Mouse (Mus musculus): Measurements from ENCODE around the gene 4931440F15Rik.

4931440F15Rik gene

DNA sequence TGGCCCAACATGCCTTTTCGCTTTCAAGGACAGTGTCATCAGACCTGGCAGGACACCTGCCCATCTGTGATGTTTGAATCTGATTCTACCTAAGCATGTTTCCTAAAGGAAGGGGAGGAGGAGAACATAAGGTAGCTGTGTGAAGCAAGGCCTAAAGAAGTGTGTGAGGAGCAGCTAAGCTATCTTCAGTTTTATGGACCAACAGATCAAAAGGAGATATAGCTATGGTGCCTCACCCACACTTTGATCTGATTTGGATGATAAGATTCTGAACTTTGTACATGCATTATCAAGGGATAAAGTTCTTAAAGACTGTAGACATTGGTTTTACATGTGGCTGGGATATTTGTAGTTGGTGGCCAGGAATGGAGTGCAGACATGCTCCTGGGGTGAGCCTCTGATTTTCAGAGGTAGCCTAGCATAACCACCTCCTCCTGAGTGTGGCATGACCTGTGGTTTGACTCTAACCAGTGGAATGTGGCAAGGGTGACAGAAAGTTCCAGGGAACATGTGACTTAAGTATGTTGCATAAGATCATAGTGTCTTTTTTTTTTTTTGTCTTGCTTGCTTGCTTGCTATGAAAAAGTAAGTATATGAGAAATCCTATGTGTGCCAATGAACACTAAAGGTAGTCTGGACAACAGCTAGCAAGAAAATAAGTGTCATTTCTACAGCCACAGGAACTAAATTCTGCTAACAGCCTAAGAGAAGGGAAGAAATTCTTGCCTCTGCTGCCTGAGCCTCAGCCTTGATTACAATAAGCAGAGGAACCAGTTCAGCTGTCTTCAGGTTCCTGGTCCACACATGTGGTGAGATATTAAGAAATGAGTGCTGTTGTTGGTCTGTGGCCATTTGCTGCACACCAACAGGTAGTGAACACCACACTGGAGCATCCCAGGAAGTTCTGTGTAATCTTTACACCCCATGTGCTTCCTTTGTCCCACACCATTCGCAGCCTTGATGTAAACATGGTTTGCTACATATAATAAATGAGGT is 23.7 kb downstream of the 4931440F15Rik start:
- intact Hi-C loops (cut with DNase I) = no loop called here

DNA sequence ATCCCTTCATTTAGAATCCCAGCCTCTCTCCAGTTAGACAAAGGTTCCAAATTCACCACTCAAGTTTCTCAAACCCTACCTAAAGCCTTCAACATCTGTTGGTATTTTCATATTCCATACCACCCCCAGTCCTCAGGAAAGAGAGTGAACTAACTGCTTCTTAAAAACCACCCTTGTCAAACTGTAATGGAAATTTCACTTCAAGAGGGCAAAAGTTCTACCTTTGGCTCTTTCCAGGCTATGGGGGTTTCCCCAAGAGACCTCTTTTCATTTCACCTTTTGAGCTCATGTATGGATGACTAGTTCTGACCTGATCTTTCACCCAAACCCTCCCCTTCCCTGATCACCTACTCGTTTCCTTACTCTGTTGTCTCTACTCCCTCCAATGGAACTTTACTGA is 25.6 kb downstream of the 4931440F15Rik start:
- intact Hi-C loops (cut with DNase I) = no loop called here

DNA sequence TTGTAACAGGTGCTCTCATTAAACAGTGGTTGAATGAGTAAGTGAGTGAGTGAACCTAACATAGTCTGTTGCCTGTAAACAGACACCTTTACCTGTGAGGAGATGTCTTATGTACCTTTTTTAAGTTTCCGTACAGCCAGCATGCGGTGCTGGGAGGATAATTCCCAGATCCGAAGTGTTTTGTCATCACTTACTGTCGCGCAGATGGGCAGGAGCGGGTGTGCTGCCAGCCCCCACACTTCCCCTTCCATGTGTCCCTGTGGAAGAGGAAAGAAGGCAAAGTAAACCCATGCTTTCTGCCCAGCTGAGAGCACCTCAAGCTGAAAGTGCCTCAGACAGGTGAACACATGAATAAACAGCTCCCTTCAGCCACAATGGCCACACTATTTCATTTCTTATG is 30.4 kb downstream of the 4931440F15Rik start:
- intact Hi-C loops (cut with DNase I) = no loop called here

DNA sequence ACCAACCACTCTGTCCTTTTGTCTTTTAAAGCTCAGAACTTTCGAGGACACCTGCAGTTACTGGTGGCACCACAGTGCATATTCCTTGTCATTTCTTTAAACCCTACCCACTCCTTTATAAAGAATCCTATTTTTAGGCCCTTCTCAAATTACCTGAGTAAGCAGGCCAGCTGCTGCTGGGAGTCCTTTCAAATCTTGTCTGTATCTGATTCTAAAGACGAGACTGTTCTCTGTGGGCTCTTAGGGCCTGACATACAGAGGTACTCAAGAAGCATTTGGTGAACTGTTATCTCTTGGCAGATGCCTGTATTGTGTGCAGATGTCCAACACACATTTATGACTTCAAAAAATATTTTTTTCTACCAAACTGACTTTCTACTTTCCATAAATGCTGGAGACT is 31.0 kb downstream of the 4931440F15Rik start:
- intact Hi-C loops (cut with DNase I) = no loop called here

DNA sequence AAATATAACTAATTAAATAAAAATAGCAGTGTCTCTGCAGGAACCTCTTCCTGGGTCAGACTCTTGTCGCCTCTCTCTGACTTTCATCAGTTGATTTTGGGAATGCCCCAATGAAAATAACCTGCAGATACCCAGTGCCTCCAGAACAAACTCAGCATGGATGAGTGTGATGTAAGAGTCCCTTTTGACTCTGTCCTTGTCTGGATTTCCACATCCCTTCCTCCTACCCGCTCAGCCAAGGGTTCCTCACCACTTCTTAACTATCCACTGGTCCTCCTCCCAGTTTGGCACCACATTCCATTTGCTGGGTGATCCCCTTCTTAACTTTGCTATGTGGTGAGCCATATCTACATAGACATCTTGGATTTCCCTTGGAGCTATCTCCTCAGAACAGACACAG is 34.7 kb downstream of the 4931440F15Rik start:
- intact Hi-C loops (cut with DNase I) = no loop called here

DNA sequence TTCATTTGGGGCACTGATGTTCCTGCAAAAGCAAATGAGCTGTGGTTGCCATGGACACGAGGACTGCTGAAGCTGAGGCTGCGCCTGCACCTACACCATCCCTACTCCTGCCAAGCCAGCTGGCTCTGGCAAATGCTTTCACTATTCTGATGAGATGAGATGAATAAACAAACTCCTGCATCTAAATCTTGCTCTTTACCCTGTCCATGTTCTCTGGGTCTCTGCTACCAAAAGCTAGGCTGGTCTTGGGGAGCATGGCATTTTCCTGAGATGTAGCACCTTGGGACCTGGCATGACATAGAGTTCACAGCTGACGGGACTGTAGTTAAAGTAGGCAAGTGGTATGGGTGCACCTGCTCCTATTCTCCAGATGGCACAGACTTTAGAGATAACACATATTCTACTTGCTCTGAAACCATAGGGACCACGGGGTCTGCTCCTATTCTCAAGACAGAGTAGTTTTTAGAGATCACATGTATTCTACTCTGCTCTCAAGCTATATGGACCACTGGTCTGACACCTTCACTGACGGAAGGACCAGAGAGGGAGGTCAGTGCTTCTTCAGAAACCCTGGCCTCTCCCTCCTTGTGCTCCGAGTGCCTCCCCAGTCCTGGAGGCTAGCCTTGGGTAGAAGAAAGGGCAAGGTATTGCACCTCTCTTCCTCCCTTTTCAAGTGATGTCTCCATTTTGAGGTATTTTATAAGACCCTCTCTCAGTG is 36.4 kb downstream of the 4931440F15Rik start:
- intact Hi-C loops (cut with DNase I) = no loop called here

DNA sequence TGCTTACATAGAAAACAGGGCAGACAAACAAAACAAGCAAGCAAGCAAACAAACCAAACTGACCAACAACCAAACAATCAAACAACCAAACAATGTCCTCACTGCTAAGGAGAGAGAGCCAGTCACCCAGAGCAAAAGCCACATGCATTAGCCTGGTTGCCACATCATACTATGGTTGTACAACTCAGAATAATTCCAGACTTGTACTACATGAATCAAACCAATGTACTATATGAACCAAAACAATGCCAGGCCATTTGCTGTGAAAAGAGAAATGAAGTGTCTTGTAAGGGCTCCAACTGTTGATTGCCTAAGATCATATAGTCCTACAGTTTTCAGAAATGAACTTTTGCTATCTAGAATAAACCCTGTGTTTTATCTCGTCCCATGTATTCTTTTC is 37.0 kb downstream of the 4931440F15Rik start:
- intact Hi-C loops (cut with DNase I) = no loop called here

DNA sequence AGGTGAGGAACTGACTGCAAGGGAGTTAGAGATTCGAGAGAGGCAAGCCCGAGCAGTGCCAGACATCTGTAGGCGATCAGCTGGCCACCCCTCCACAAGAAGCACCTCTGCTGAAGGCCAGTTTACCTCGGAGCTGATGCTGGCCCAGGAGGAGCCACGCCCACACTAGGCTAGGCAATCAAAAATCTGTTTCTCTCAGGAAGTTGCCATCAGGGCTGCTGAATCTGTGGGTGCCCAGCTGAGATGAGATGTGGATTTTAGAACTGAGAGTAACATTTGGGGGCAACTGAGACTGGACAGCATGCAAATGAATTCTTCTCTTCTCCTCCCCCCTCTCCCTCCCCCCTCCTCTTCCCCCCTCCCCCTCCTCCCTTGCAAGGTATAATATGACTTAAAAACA is 38.0 kb downstream of the 4931440F15Rik start:
- intact Hi-C loops (cut with DNase I) = no loop called here

DNA sequence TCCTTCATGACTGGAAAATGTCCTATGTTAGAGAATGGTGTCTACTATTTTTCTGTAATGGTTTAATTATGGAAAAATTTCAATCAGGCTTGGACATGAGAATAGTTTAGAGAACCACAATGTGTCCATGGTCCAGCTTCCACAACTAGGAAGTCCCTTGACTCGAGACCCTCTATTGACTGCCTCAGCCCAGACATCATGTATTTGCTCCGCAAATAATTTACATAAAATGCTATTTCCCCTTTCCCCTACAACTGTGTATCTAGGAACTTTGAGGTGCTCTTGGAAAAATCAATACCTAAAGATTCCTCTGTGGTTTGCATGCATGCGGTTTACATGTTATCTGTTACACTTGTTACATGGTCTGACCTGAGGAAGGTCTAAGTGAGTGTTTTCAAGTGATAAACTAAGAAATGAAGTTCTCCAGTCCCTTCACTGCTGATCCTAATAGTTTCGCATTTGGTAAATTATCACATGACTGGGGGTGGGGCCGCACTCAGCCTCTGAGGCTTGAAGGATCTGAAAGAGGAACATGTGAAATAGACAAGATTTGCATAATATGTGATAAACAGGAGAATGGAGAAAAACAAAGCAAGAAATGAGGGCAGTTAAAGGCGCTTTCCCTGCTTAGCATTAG is 38.8 kb downstream of the 4931440F15Rik start:
- intact Hi-C loops (cut with DNase I) = no loop called here

DNA sequence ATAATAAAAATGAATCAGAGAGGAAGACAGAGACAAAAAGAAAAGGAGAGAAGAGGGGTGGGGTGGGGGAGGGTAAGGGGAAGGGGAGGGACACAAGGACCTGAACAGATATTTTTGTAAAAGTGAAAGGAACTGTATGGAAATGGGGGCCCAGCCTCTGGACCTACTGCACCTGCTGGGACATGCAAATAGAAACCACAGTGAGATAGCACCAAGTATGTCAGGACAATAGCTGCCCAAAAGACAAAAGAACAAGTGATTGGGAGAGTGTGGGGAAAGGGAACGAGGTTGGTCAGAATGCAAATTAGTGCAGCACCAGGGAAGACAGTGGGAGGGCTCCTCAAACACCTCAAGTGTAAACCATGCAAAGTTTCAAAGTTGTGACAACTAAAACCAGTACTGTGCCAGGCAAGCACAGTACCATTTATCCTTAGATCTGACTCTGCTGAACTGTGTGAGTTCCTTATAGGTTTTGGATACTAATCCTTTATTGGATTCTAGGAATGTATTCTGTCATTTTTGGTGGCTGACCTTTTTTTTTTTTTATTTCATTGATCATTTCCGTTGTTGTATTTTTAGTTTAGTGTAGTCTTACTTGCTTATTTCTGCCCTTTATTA is 46.0 kb downstream of the 4931440F15Rik start:
- intact Hi-C loops (cut with DNase I) = no loop called here

DNA sequence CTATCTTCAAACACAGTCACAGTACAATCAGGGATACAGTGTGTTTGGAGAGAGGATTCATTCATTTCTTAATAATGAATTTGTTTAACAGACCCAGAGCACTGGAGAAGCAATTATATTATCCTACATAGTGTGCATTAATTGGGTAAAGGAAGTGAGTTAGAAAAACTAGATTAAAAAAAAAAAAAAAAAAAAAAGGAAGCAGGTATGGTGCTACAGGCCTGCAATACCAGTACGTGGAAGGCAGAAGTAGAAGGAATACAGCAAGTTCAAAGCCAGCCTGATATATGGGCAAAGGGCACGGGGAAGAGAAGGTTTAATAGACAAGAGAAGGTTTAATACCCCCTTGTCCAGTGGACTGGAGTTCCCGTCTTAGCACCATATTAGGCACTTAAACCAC is 46.5 kb downstream of the 4931440F15Rik start:
- intact Hi-C loops (cut with DNase I) = no loop called here

DNA sequence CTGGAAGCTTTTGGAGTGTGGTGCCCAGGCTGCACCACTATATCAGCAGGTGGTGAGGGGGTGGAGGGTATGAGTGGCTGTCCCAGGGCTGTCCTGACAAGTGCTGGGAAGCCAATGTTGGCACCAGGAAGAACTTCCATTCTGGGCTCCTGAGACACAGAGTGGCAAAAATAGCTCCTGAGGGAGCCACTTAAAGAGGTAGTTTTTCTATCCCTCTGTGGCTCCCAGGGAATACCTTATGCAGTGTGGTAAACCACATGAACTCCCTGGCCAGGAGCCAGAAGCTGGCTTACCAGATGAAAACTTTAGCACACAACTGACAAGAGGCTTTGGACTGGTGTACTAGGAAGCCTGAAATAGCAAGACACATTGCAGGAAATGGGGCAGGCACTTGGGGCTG is 47.5 kb downstream of the 4931440F15Rik start:
- intact Hi-C loops (cut with DNase I) = no loop called here

DNA sequence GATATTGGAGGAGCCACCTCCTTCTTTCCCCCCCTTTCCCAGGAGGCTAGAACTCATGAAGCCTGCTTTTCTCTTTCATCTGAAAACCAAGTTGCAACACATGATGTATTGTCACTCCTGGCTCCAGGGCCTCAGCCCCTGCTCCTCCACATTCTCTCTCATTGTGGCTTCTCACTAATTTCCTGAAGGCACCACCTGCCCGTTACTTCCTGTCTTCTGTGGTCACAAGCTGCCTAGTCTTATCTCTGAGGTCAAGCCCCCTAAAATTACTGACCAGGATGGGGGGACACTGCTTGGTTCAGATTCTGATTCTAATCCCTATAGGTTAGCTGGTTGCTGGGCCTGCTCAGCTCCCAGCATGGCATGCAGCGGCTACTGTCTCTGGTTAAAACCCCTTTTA is 50.7 kb downstream of the 4931440F15Rik start:
- intact Hi-C loops (cut with DNase I) = no loop called here

DNA sequence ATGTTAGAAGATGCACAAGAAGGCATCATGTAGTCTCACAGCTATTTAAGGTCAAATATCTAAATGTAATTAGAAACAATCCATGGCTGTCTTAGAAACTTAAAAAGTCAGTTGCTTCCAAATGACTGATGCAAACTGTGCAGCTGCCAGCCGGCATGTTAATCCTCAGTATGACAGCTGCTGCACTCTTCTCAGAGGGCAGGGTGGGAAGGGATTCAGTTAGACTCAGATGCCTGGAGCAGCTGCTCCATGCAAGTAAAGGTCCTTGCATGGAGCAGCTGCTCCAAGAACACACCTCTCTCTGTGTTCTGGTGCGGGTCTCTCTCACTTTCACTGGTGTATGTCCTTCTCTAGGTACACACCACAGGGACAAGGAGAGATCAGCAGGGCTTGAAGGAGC is 51.2 kb downstream of the 4931440F15Rik start:
- intact Hi-C loops (cut with DNase I) = no loop called here
